In genomic region chr3:27121864-27122450, GRCm38 (mm10) we compare ENCODE assay signal across 32 mouse cellular contexts. TPM values are rescaled to one million over a fixed set of nuclear protein-coding genes. Genes with fewer than 3 reads are reported as not detected.
DNase-seq lines count a peak whose midpoint lies in the region; ATAC-seq and TF ChIP-seq lines count a peak whose summit lies in the region.
"Had no signal": no experiment of that assay in that cellular context is flagged by ENCODE, and none has a peak within 500 bp of the region (broad histone marks: within the 10 kb centered on the region; RNA-seq: fewer than 3 reads in every experiment).

No protein-coding gene starts in this region.

- POLR2A ChIA-PET in Patski (lab: Charles Lee): no interaction called here

- H3K4me3 ChIP-seq in G1E (ENCODE audit: low read depth, low read length): no peak overlapping the region
- H3K4me3 ChIP-seq in midbrain, postnatal 0 days (ENCODE audit: low read depth, low read length): no peak overlapping the region
- H3K4me3 ChIP-seq: embryonic facial prominence, embryonic 13.5 days; forebrain, embryonic 10.5 days; forebrain, embryonic 15.5 days; heart, embryonic 12.5 days; kidney, embryonic 15.5 days; limb, embryonic 13.5 days; liver, embryonic 12.5 days; midbrain, embryonic 15.5 days had no signal

- H3K4me2 ChIP-seq in midbrain, postnatal 0 days (ENCODE audit: low read depth, low read length, poor library complexity, severe bottlenecking): no peak overlapping the region
- H3K4me2 ChIP-seq: embryonic facial prominence, embryonic 13.5 days; forebrain, embryonic 15.5 days; heart, embryonic 12.5 days; hindbrain, embryonic 14.5 days; kidney, embryonic 15.5 days; limb, embryonic 13.5 days; liver, embryonic 12.5 days; midbrain, embryonic 15.5 days had no signal

- CTCF ChIA-PET in Patski (lab: Charles Lee): interaction anchor here (1.0 to 2.8 kb wide), 7 partner anchors 11 to 346 kb away, joined by 3 to 14 read pairs (median 5); partner anchors contain the start of gene Nceh1

- no peak overlapping the region for H3K27ac ChIP-seq in midbrain, postnatal 0 days (ENCODE audit: low read depth, low read length)
- H3K27ac ChIP-seq: embryonic facial prominence, embryonic 13.5 days; forebrain, embryonic 10.5 days; forebrain, embryonic 15.5 days; hindbrain, embryonic 14.5 days; kidney, embryonic 15.5 days; limb, embryonic 13.5 days; liver, embryonic 12.5 days; midbrain, embryonic 15.5 days had no signal

- H3K9ac ChIP-seq in midbrain, postnatal 0 days (replicated peaks; ENCODE audit: low read length, poor library complexity, severe bottlenecking): no peak overlapping the region
- H3K9ac ChIP-seq: embryonic facial prominence, embryonic 13.5 days; forebrain, embryonic 15.5 days; heart, embryonic 12.5 days; hindbrain, embryonic 14.5 days; kidney, embryonic 15.5 days; limb, embryonic 13.5 days; liver, embryonic 12.5 days; midbrain, embryonic 15.5 days had no signal

- peaks cover 8% of the 10 kb centered on the region for H3K4me1 ChIP-seq in G1E (ENCODE audit: insufficient read depth, low read depth, low read length)
- no peaks in the 10 kb centered on the region for H3K4me1 ChIP-seq in midbrain, postnatal 0 days (ENCODE audit: insufficient read depth, low read length)
- H3K4me1 ChIP-seq: embryonic facial prominence, embryonic 13.5 days; forebrain, embryonic 10.5 days; forebrain, embryonic 15.5 days; heart, embryonic 12.5 days; kidney, embryonic 15.5 days; limb, embryonic 13.5 days; liver, embryonic 12.5 days; midbrain, embryonic 15.5 days had no signal

- H3K36me3 ChIP-seq in G1E (replicated peaks): peaks cover 82% of the 10 kb centered on the region
- no peaks in the 10 kb centered on the region for H3K36me3 ChIP-seq in midbrain, postnatal 0 days (ENCODE audit: insufficient read depth, low read length)
- H3K36me3 ChIP-seq: midbrain, embryonic 15.5 days had no signal

- WGBS in midbrain, postnatal 0 days: 88% methylated on average over 9 of the region's 9 CpGs

- H3K27me3 ChIP-seq in G1E (ENCODE audit: insufficient read depth, low read length) (no peaks in the 10 kb centered on the region), Patski (no peaks in the 10 kb centered on the region)
- no peaks in the 10 kb centered on the region for H3K27me3 ChIP-seq in midbrain, postnatal 0 days (ENCODE audit: insufficient read depth, low read length)
- H3K27me3 ChIP-seq: CH12.LX; embryonic facial prominence, embryonic 13.5 days; forebrain, embryonic 15.5 days; heart, embryonic 12.5 days; kidney, embryonic 15.5 days; limb, embryonic 13.5 days; liver, embryonic 12.5 days; midbrain, embryonic 15.5 days had no signal

- in situ Hi-C loops in Patski (cut with MboI; ENCODE audit: low pct_unique_long_range_greater_than_20kb): loop anchor here (5.0 kb wide), 1 partner anchor 120 kb away; no protein-coding TSS in a partner anchor

- ATAC-seq in G1E (ENCODE audit: extremely low read depth, insufficient number of reproducible peaks, low FRiP score, poor library complexity, severe bottlenecking): peak; percentile 67
- ATAC-seq in Patski: peak; percentile 79
- peak; percentile 88 for ATAC-seq in megakaryocyte-erythroid progenitor cell, adult 5-6 weeks (replicated peaks; ENCODE audit: low FRiP score, low TSS enrichment, poor library complexity, severe bottlenecking)
- no peak for ATAC-seq in midbrain, postnatal 0 days (ENCODE audit: low FRiP score)
- ATAC-seq: forebrain, embryonic 15.5 days; liver, embryonic 12.5 days; lung, postnatal 0 days; midbrain, embryonic 15.5 days had no signal

- no peaks in the 10 kb centered on the region for H3K9me3 ChIP-seq in G1E (replicated peaks)
- no peaks in the 10 kb centered on the region for H3K9me3 ChIP-seq in midbrain, postnatal 0 days (ENCODE audit: low read length)
- H3K9me3 ChIP-seq: embryonic facial prominence, embryonic 13.5 days; forebrain, embryonic 10.5 days; forebrain, embryonic 15.5 days; heart, embryonic 12.5 days; kidney, embryonic 15.5 days; limb, embryonic 13.5 days; liver, embryonic 12.5 days; midbrain, embryonic 15.5 days had no signal

- DNase-seq in 3T3-L1 (ENCODE audit: low read depth, low spot score) (peak; percentile 51), G1E (ENCODE audit: low spot score) (peak; percentile 5), Patski (ENCODE audit: low read depth, low spot score) (peak; percentile 17)
- DNase-seq in embryo, embryonic 10.5 days (ENCODE audit: low spot score): no peak
- DNase-seq in midbrain, postnatal 0 days (ENCODE audit: low spot score): no peak
- no peak for DNase-seq in urinary bladder, postnatal 10 days (ENCODE audit: low spot score)
- DNase-seq: adrenal gland, adult 8-10 months; cerebellum, adult 18-20 months; cerebellum, postnatal 25 days; embryo, embryonic 11 days; gastrocnemius, postnatal 36 days; heart, adult 18-20 months; heart, postnatal 4 days; kidney, adult 18-20 months; kidney, postnatal 4 days; lung, adult 18-20 months; lung, postnatal 4 days; right cerebral cortex, postnatal 25 days; thymus, adult 18-20 months; thymus, postnatal 36 days had no signal

- TF ChIP-seq CTCF in G1E (IDR thresholded peaks at IDR 0.05; ENCODE audit: low read depth, low read length) (no peak), Patski (IDR thresholded peaks at IDR 0.05) (peak; percentile 60)
- TF ChIP-seq CTCF in midbrain, postnatal 0 days (IDR thresholded peaks at IDR 0.05): no peak

RNA-seq across cellular contexts. Expression of gene Ect2, which starts 31.7 kb away (rescaled TPM):
- total RNA-seq in G1E (2014; fragmentation: Nextera tagmentation): 130 and 191 TPM in 2 replicates
- 65.2 and 77.4 TPM in 2 replicates for total RNA-seq in G1E (2017)
- polyA plus RNA-seq in G1E (2012): 1.6 and 1.9 TPM in 2 replicates
- polyA plus RNA-seq in Patski (2021): 110 TPM
- total RNA-seq in megakaryocyte-erythroid progenitor cell, adult 5-6 weeks (2014; fragmentation: Nextera tagmentation): 40.0 and 42.6 TPM in 2 replicates
- total RNA-seq in megakaryocyte-erythroid progenitor cell, adult 5-6 weeks (2017): 39.2 and 42.0 TPM in 2 replicates
- total RNA-seq in midbrain, postnatal 0 days (2014; rRNA removed): 2.8 and 3.9 TPM in 2 replicates
- 2.2 and 2.5 TPM in 2 replicates for polyA plus RNA-seq in midbrain, postnatal 0 days (2015; fragmentation: Nextera tagmentation; extraction: Ambion mirVana)

Comparison
In these comparisons a context has a peak if more than half of its experiments do, and no peak if none do; other contexts are left out.
1. DNase-seq: peak in 3T3-L1 (single experiment), G1E (single experiment) and Patski (single experiment); none in embryo, embryonic 10.5 days (single experiment), midbrain, postnatal 0 days (single experiment) and urinary bladder, postnatal 10 days (single experiment).